Mouse (Mus musculus) liver, adult 2 months (tissue): ENCODE results near the gene Ltb.

Experiments
- CTCF ChIP-seq: fragments of 200-500 bp; IDR thresholded peaks from 2 replicates; pipeline ENCODE4 v1.5.1; 2011; ENCODE audit warnings: low read depth, low read length, control low read depth
- POLR2A ChIP-seq: fragments of 200-500 bp; IDR thresholded peaks from 2 replicates; pipeline ENCODE4 v1.6.1; 2011; ENCODE audit warnings: low read length, control low read depth; ENCODE audit not compliant: insufficient read depth; ENCODE audit errors: extremely low read depth

DNA sequence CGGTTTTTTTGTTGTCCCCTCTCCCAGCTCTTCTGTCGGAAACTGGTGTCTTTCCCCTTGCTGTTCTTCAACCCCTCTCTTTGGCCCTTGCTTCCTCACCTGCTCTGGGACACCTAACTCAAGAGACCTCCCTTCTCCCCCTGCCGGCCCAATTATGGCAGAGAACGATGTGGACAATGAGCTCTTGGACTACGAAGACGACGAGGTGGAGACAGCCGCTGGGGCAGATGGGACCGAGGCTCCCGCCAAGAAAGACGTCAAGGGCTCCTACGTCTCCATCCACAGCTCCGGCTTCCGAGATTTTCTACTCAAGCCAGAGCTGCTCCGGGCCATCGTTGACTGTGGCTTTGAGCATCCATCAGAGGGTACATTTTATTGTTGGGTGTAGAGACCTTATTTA, 48.8 kb downstream of the Ltb start:
- no peak for TF ChIP-seq POLR2A
- TF ChIP-seq CTCF = no peak
